Mouse (Mus musculus) brain, embryonic 14.5 days (tissue): ENCODE data around the gene Plk4. TPM values are rescaled to one million over a fixed set of nuclear protein-coding genes. Genes with fewer than 3 reads are reported as not detected.
A peak's percentile ranks its signal among the peaks of the same experiment; 100 is the strongest.

Experiments
- DNase-seq: peaks from one replicate; pipeline ENCODE4 v3.0.0-alpha.2; 2011; ENCODE audit warnings: low read depth
- CTCF ChIP-seq: fragments of 200-500 bp; IDR thresholded peaks from 2 replicates; pipeline ENCODE4 v1.5.1; 2012; ENCODE audit warnings: inconsistent platforms, mild to moderate bottlenecking, moderate library complexity, borderline replicate concordance; ENCODE audit not compliant: insufficient read depth, insufficient read length; ENCODE audit errors: extremely low read depth
- POLR2A ChIP-seq: fragments of 200-500 bp; IDR thresholded peaks from 2 replicates; pipeline ENCODE4 v1.6.1; 2012; ENCODE audit warnings: mild to moderate bottlenecking, inconsistent platforms, borderline replicate concordance; ENCODE audit not compliant: poor library complexity, insufficient read depth, insufficient read length, severe bottlenecking; ENCODE audit errors: extremely low read depth
- polyA plus RNA-seq: library from polyadenylated mRNA; depleted of rRNA; stranded (reverse); fragments of >200 nt; gene quantifications from 2 replicates; pipeline ENCODE4 v1.2.3, GENCODE M21; 2012; rRNA removed

Plk4 gene
- 12.9 and 19.9 TPM in 2 replicates for polyA plus RNA-seq

GRCm38 (mm10) chr3:40799530-40800372, at the start of gene Plk4:
Gene Plk4, plus strand, starts transcription at chr3:40800019.
- TF ChIP-seq POLR2A: 0 out of 2 replicates have a peak, but pooled peaks have one; percentile 6
- no peak for TF ChIP-seq CTCF
- peak; percentile 98 for DNase-seq

- DNase-seq: no peak
- TF ChIP-seq CTCF (no peak), POLR2A (no peak)
Observed at GRCm38 (mm10) chr3:40760746-40761145, 39.1 kb upstream of the Plk4 start.

- DNase-seq: no peak
- TF ChIP-seq POLR2A: no peak
- TF ChIP-seq CTCF: no peak
Observed at GRCm38 (mm10) chr3:40761312-40761711, 38.5 kb upstream of the Plk4 start.

GRCm38 (mm10) chr3:40793783-40794182, 6.0 kb upstream of the Plk4 start:
- DNase-seq: no peak
- TF ChIP-seq POLR2A (no peak), CTCF (no peak)

GRCm38 (mm10) chr3:40798054-40798453, 1.8 kb upstream of the Plk4 start:
- no peak for DNase-seq
- TF ChIP-seq CTCF (no peak), POLR2A (no peak)

GRCm38 (mm10) chr3:40798500-40798899, 1.3 kb upstream of the Plk4 start:
- peak; percentile 50; the same call in 1 of the 2 replicates for TF ChIP-seq CTCF
- TF ChIP-seq POLR2A: no peak
- DNase-seq: peak; percentile 74

- no peak for DNase-seq
Observed at GRCm38 (mm10) chr3:40800373-40800823, 579 bp downstream of the Plk4 start.

GRCm38 (mm10) chr3:40806871-40807270, 7.1 kb downstream of the Plk4 start:
- TF ChIP-seq POLR2A (no peak), CTCF (no peak)
- DNase-seq: no peak

More at GRCm38 (mm10) chr3:40800373-40800823, 579 bp downstream of the Plk4 start:
- TF ChIP-seq POLR2A: no peak
- TF ChIP-seq CTCF: no peak

- TF ChIP-seq CTCF: no peak
- no peak for TF ChIP-seq POLR2A
- DNase-seq: no peak
Observed at GRCm38 (mm10) chr3:40808686-40809085, 8.9 kb downstream of the Plk4 start.

- TF ChIP-seq CTCF (no peak), POLR2A (no peak)
- peak; percentile 27 for DNase-seq
Observed at GRCm38 (mm10) chr3:40809894-40810293, 10.1 kb downstream of the Plk4 start.

GRCm38 (mm10) chr3:40813275-40813674, 13.5 kb downstream of the Plk4 start:
- TF ChIP-seq CTCF (no peak), POLR2A (no peak)
- DNase-seq: no peak

GRCm38 (mm10) chr3:40845521-40845920, 45.7 kb downstream of the Plk4 start:
- DNase-seq: peak; percentile 19
